Mouse (Mus musculus): Measurements from ENCODE around the gene Clcf1.
A peak's percentile ranks its signal among the peaks of the same experiment; 100 is the strongest.

Gene Clcf1

DNA sequence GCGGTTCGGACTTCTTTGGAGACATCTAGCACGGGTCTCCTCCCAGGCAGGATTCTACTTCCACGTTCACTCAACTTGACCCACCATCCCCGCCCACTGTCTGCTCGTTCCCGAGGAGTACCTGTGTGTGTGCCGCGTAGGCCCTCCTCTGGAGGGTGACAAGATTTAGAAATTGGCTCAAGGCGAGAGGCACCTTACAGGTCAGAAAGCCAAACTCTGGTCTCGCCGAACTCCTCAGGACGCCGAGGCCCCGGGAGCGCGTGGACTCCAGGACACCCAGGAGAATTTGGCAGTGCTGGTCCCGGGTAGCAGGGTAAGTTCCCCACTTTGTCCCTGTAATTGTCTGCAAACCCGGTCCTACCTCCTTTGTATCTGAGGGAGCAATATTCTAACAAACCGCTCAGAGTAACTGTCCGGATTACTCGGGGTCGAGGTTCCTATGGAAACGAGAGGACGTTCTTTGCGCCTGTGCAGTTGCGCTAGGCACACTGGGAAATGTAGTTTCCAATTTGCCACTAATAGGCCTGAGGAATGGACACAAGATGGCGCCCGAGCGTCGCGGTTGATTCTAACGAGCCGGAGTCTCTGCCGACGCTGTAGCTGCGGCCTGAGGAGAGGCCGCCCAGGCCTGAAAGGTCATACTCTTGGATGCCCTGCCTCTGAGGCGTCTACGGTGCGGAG is 43.3 kb downstream of the Clcf1 start:
- peak; percentile 90 for DNase-seq (ENCODE audit: low spot score)

DNA sequence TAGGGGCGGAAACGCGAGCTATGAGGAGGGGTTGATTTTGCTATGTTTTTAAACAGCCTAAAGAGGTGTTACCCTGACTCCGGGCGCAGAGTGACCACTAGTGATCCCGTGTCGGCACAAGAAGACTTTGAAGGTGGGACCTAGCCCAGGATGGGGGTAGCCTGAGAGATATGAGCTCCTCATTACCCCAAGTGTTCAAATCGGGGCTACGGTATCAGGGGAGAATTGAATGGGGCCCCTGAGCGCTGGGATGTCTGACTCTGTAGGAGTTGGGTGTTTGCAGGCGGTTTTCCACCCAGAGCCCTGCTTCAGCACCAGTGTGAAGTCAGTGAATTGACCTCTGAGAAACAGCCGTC is 43.8 kb downstream of the Clcf1 start:
- DNase-seq (ENCODE audit: low spot score), result no peak

DNA sequence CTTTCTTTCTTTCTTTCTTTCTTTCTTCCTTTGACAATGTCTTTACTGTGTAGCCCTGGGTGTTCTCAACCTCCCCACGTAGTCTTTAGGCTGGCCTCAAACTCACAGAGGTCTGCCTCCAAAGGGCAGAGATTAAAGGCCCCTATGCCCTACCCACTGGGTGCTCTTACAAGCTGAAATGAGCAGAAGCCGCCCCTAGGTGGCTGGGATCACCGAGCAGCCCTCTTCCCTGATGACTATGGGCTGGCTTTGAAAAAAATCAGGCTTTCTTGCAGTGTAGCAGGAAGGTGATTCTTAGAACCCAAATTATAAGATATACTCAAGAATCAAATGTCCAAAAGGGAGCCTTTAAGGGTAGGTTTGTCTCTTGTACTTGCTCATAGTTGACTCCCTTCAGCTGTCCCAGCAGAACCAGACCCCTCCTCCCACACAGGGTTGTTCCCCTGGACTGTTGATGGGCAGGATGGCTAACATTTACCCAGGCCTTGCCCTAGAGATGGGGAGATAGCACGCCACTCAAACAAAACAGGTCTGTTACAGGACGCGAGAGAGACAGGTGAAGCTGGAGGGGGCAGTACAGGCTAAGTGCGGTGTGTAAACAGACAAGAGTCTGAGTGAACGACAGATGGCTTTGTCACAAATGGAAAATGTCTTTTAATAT is 47.1 kb downstream of the Clcf1 start:
- no peak for DNase-seq (ENCODE audit: low spot score)

DNA sequence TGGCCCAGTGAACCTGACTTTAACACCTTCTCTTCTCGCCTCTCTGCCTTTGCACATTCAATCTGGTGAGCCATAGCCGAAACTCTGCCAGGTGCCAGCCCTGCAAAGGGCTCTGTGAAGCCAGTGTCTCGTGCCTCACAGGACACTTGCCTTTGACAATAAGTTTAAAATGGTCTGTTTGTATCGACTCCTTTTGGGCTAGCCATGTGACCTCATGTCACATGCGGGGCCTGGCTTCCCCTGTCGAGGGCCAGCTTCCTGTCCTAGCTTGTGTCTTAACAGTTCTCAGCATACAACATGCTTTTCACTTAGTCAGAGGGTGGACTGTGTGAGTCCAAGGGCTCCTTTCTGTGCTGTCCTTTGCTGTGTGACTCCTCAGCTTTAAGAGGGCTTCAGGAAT is 48.7 kb downstream of the Clcf1 start:
- no peak for DNase-seq (ENCODE audit: low spot score)

DNA sequence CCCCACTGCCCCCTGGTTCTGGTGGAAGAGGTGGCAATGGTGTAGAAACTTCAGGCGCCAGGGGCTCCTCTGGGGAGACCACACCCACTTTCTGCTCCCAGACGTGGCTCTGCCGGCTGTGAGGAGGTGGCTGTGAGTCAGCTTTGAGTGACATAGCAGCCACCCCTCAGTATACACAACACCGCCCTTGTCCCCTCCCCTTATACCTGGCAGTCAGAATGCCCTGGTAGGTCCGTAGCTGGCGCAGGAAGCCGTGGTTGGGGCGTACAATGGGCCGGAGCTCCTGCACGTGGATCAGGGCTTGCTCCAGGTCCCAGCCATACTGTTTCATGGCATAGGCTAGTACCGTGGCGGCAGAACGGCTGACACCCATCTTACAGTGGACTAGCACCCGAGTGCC is 49.7 kb downstream of the Clcf1 start:
- no peak for DNase-seq (ENCODE audit: low spot score)

DNA sequence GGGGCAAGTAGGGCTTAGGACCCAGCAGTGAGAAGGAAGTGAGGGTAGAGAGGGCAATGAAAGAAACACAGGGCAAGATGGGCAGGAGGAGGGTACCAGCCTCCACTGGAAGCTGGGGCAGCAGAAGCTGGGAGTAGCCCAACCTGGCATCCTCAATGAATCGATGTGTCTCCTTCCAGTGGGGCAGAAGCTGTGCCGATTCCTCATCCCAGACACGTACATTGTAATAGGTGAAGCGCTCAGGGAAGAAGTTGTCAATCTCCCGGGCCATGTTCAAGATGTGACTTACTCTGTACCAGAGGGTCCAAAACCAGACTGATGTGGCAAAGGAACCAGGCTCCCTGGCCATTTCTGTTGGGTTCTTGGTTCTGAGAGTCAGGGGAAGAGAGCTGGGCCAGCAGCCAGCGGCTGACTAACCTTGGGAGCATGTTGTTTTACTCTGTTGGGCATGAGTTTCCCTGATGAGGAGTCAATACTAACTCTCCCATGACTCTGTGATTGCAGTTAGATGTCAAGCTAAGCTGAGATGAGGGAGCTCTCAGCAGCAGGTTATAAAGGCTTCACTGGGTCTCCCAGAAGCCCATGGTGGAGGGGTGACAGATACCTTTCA is 50.2 kb downstream of the Clcf1 start:
- DNase-seq (ENCODE audit: low spot score), result no peak

DNA sequence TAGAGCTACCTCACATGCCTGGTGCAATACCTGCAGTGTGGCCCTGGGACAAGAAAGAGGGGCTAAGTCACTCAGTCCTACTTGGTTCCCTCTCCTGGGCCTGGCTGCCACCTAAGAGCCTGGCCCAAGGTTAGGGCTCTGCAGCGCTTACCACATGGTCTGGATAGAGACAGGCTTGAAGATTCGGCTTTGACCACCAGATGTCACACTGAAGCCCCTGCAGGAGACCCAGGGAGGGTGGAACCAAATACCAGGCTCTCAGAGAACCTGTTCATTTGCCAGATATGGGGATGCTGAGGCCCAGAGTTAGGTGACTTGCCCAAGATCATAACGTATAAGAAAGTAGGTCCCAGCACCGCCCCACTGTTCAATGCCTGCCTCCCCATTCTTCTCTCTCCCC is 51.9 kb downstream of the Clcf1 start:
- no peak for DNase-seq (ENCODE audit: low spot score)

DNA sequence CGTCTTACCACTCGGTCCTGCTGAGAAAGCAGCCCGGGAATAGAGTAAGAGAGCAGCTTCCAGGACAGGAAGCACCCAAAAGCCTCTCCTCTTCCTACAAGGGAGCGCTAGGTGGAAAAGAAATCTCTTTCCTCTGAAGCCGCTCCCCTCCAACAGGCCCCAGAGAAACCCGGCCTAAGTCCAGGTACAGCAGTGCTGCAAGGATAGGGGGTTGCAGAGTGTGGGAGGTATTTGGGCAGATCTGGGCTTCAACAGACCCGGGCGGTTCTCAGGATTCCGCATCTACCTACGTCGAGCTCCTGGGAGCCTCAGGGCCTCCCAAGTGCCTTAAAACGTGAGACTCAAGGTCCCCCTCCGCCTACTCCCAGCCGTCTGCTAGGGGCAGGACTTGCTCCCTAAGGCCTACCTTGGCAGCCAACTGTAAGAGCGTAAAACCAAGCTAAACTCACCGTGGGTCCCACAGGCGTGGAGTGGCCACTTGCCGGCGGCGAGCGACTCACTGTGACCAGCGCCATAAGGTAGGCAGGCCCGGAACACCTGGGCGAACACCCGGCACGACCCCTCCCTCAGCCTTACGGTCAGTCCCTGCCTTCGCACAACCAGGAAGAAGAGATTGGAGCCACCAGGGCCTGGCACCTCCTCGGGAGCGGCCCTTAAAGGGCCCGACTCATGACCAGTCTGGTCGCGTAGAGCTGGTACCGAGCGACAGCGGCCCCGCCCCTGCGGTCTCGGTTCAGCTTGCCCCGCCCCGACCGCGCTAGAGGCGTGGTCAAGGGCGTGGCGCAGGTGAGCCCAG is 54.7 kb downstream of the Clcf1 start, which contains the start of gene Ssh3:
Ssh3 (minus strand) TSS at position 615 of the 796 bp plus-strand sequence.
- no peak for DNase-seq (ENCODE audit: low spot score)

DNA sequence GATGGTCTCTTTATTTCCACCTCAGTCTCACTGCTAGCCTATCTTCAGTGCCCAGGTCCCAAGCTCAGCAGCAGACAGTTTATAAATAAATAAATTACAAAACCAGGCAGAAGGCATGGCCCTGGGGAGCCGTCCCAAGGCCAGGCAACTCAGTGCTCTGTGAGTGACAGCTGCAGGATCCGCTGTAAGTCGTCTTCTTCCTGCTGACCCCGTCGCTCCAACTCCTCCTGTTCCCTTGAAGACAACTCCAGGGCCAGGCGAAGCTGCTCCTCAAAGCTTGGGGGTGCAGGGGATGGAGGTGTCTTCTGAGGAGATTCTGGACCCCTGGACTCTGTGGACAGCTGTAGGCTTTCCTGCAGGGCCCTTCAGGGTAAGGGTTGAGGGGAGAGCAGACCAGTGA is 56.1 kb downstream of the Clcf1 start:
- DNase-seq (ENCODE audit: low spot score), result no peak

DNA sequence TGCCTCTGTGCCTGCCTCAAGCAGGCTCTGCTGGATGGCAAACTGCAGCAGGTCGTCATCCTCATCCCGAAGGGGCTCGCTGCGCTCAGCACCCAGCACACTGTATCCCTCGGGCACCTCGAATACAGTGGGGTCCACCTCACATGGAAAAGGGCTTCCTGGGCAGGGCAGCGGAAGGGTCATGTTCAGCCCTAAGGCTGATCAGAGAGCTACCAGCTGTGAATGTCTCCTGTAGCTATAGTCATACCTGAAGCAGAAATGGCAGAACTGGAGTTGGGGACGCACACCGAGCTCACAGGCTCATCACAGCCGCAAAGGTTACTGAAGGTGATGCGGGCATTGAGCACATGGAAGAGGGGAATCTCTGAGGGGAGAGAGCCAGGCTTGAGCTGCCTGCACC is 56.9 kb downstream of the Clcf1 start:
- no peak for DNase-seq (ENCODE audit: low spot score)

All from left cerebral cortex, adult 11 months (tissue).